Mouse (Mus musculus) kidney, adult 2 months (tissue): ENCODE measurements around the gene Cldn15. TPM values are rescaled to one million over a fixed set of nuclear protein-coding genes. Genes with fewer than 3 reads are reported as not detected.

Experiments
- DNase-seq: peaks from one replicate; pipeline ENCODE4 v3.0.0; 2021
- H3K27ac ChIP-seq: fragments of 200-500 bp; 2 replicates; pipeline ENCODE4 v1.5.1; 2012; ENCODE audit warnings: low read depth, low read length, control low read depth, inconsistent platforms; ENCODE audit not compliant: insufficient read depth
- H3K27me3 ChIP-seq: fragments of 200-500 bp; replicated peaks from 2 replicates; pipeline ENCODE4 v1.6.1; 2012; ENCODE audit warnings: mild to moderate bottlenecking, moderate library complexity, low read length, inconsistent platforms; ENCODE audit not compliant: control insufficient read depth, insufficient read depth
- H3K36me3 ChIP-seq: fragments of 200-500 bp; 2 replicates; pipeline ENCODE4 v1.6.1; 2012; ENCODE audit warnings: mild to moderate bottlenecking, moderate library complexity, low read length, inconsistent platforms; ENCODE audit not compliant: control insufficient read depth, insufficient read depth
- H3K4me1 ChIP-seq: fragments of 200-500 bp; 2 replicates; pipeline ENCODE4 v1.6.1; 2011; ENCODE audit warnings: low read length; ENCODE audit not compliant: control insufficient read depth, insufficient read depth
- H3K4me3 ChIP-seq: fragments of 200-500 bp; 2 replicates; pipeline ENCODE4 v1.5.1; 2011; ENCODE audit warnings: mild to moderate bottlenecking, low read depth, low read length, control low read depth; ENCODE audit not compliant: insufficient read depth
- CTCF ChIP-seq: fragments of 200-500 bp; conservative IDR thresholded peaks from 2 replicates; pipeline ENCODE4 v1.5.1; 2011; ENCODE audit warnings: low read depth, mild to moderate bottlenecking, control low read depth, low read length, moderate library complexity, mixed read lengths; ENCODE audit not compliant: insufficient read depth, insufficient read length
- POLR2A ChIP-seq: fragments of 200-500 bp; IDR thresholded peaks from one replicate; pipeline ENCODE4 v1.6.1; 2011; ENCODE audit warnings: low read depth, low read length, control low read depth
- WGBS: fragments of 180-500 bp; shearing (Covaris S2); methylation state at CpG from one replicate; pipeline ENCODE4 v1.1.7; 2018; 5-methylcytosine and 5-hydroxymethylcytosine counted together
- polyA plus RNA-seq: library from polyadenylated mRNA; depleted of rRNA; stranded (reverse); fragments of >200 nt; gene quantifications from 2 replicates; pipeline ENCODE4 v1.2.3, GENCODE M21; 2012; rRNA removed

Cldn15 gene
- polyA plus RNA-seq, 1 experiment: 28.2 TPM

DNA sequence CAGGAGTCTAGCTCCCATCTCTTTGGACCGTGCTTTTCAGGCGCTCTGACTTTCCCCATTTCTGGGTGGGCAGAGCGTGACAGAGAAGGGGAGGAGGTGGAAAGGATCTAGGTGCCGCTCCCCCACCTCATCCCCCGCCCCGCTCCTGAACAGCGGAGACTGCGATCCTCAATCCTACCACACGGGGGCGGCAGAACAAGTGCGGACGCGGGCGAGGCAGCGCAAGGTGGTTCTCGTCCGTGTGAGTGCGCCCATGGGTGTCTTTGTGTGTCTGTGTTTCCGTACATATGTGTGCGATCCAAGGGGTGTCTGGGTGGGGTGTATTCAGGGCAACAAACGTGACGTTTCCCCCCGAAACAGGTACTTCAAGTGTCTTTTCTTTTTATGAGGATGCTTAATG is 58.7 kb downstream of the Cldn15 start:
- Histone ChIP-seq H3K4me3 (no peak overlapping the region), H3K36me3 (no peaks in the 10 kb centered on the region), H3K27ac (no peak overlapping the region), H3K27me3 (no peaks in the 10 kb centered on the region; the same call in 1 of the 2 replicates), H3K4me1 (no peaks in the 10 kb centered on the region)
- DNase-seq: peak; percentile 69
- TF ChIP-seq POLR2A (no peak), CTCF (peak; percentile 83)
- under 1% methylated on average over 23 of the region's 23 CpGs for WGBS

Other genes starting within 250 kb of the Cldn15 start
- gene Col26a1, start 83.4 kb upstream of the Cldn15 start, polyA plus RNA-seq: 5.6 and 8.5 TPM in 2 replicates
- gene Ift22, start 58.5 kb upstream of the Cldn15 start, polyA plus RNA-seq: 23.3 and 26.5 TPM in 2 replicates
- gene Fis1, start 13.3 kb upstream of the Cldn15 start, polyA plus RNA-seq: 276 and 313 TPM in 2 replicates
- 44.0 and 46.9 TPM in 2 replicates for gene Plod3, start 20.4 kb downstream of the Cldn15 start, polyA plus RNA-seq
- 99.7 and 105 TPM in 2 replicates for gene Znhit1, start 21.4 kb downstream of the Cldn15 start, polyA plus RNA-seq
- gene Vgf, start 59.8 kb downstream of the Cldn15 start, polyA plus RNA-seq: 0.03 and 0.08 TPM in 2 replicates
- gene Ap1s1, start 79.5 kb downstream of the Cldn15 start, polyA plus RNA-seq: 57.7 and 67.0 TPM in 2 replicates
- 1.1 and 2.1 TPM in 2 replicates for gene Serpine1, start 105.7 kb downstream of the Cldn15 start, polyA plus RNA-seq
- gene Trim56, start 149.6 kb downstream of the Cldn15 start, polyA plus RNA-seq: 10.2 and 14.4 TPM in 2 replicates
- not detected in 2 replicates for gene Muc3, start 182.7 kb downstream of the Cldn15 start, polyA plus RNA-seq
- gene Muc3a, start 245.8 kb downstream of the Cldn15 start, polyA plus RNA-seq: 0.15 and 0.20 TPM in 2 replicates